Mouse (Mus musculus) olfactory bulb, adult 2 months (tissue): ENCODE data around the gene Slc25a54.

ENCODE experiments used
- CTCF ChIP-seq: fragments of 200-500 bp; IDR thresholded peaks from 2 replicates; pipeline ENCODE4 v1.5.1; 2012; ENCODE audit warnings: low read depth, mild to moderate bottlenecking, low read length, moderate library complexity; ENCODE audit not compliant: insufficient read depth
- POLR2A ChIP-seq: fragments of 200-500 bp; IDR thresholded peaks from 2 replicates; pipeline ENCODE4 v1.6.1; 2012; ENCODE audit warnings: mild to moderate bottlenecking, low read depth, low read length, moderate library complexity; ENCODE audit not compliant: insufficient read depth

GRCm38 (mm10) chr3:109117136-109117535 lies 36.9 kb downstream of the Slc25a54 start:
- TF ChIP-seq CTCF = no peak
- no peak for TF ChIP-seq POLR2A
